Mouse (Mus musculus) heart, adult 2 months (tissue): Measurements from ENCODE around the gene Hepacam.

Experiments
- CTCF ChIP-seq: fragments of 200-600 bp; IDR thresholded peaks from 2 replicates; pipeline ENCODE4 v1.8.1; 2022; ENCODE audit warnings: antibody characterized with exemption, mild to moderate bottlenecking, moderate library complexity
- POLR2A ChIP-seq: fragments of 200-500 bp; IDR thresholded peaks from 2 replicates; pipeline ENCODE4 v1.6.1; 2011; ENCODE audit warnings: mild to moderate bottlenecking, low read depth, low read length, control low read depth; ENCODE audit not compliant: insufficient read depth

DNA sequence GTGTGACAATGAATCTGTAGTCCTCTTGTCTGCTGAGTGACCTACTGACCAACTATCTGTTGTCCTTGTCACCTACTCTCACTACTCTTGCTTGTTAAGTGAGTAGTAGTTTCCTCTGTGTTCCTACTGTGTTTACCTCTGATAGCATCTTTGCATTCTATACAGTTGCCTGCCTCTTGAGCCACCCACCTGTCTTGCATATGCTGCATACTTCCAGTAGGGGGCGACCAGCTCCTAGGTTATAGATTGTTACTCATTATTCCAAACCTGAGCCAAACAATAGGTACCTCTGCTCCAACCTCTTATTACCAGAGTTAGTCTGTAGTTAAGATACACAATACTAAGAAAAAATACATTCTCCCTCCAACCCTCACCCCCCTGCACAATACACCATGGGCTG lies 39.2 kb downstream of the Hepacam start:
- TF ChIP-seq CTCF (peak; percentile 90), POLR2A (no peak)
